In the genomic region with DNA sequence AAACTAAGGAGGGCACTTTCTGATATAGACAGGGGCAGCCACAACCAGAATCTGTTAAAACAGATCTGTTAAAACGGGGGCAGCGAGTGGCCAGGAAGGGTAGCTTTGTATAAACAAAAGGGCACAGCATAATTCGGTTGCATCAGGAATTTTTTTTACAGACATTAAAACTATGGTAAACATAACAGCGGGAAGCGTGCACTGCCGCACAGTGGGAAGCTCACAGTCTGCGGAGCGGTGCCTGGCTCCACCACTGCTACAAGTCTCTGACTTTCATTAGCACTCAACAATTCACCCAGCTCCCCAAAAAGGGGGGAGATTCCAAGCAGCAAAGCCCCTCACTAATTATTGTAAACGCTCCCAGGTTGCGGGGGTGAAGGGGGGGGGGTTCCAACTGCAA, we compare ENCODE assay signal across 12 mouse cellular contexts.
A peak's percentile ranks its signal among the peaks of the same experiment; 100 is the strongest.
DNase-seq lines count a peak whose midpoint lies in the region; ATAC-seq lines count a peak whose summit lies in the region.
"Had no signal": no experiment of that assay in that cellular context is flagged by ENCODE, and none has a peak within 500 bp of the region (broad histone marks: within the 10 kb centered on the region; RNA-seq: fewer than 3 reads in every experiment).

No protein-coding gene starts in this region.

- H3K4me1 ChIP-seq in heart, embryonic 10.5 days, result 0 out of 2 replicates have a peak, but pooled peaks cover 5% of the 10 kb centered on the region
- peaks cover 17% of the 10 kb centered on the region for H3K4me1 ChIP-seq in forebrain, embryonic 15.5 days

- peak; percentile 74 for ATAC-seq in forebrain, embryonic 15.5 days (replicated peaks)

- peak overlapping the region; percentile 31 for H3K4me2 ChIP-seq in forebrain, embryonic 15.5 days (replicated peaks)

- no peak overlapping the region; the same call in 1 of the 2 replicates for H3K9ac ChIP-seq in forebrain, embryonic 15.5 days (replicated peaks)

- H3K36me3 ChIP-seq in heart, embryonic 10.5 days, result no peaks in the 10 kb centered on the region
- no peaks in the 10 kb centered on the region for H3K36me3 ChIP-seq in forebrain, embryonic 15.5 days

- intact Hi-C loops in heart, postnatal 14 days (cut with DNase I), result no loop called here

- H3K27me3 ChIP-seq in heart, embryonic 10.5 days (ENCODE audit: insufficient read depth, poor library complexity, severe bottlenecking), result no peaks in the 10 kb centered on the region
- no peaks in the 10 kb centered on the region for H3K27me3 ChIP-seq in forebrain, embryonic 15.5 days

- DNase-seq in heart, embryonic 10.5 days (ENCODE audit: low spot score), result no peak
- no peak for DNase-seq in heart, postnatal 14 days
- DNase-seq in R1 (ENCODE audit: low read depth, low spot score), result peak; percentile 10
- DNase-seq in mesoderm, embryonic 11.5 days (ENCODE audit: low read depth, low spot score), result peak; percentile 28
- DNase-seq in adrenal gland, postnatal 4 days (ENCODE audit: low spot score in 2 of 2), result no peak
- no peak for DNase-seq in cerebellum, postnatal 25 days
- no peak for DNase-seq in adrenal gland, adult 8-10 months
- DNase-seq: cerebellum, adult 11-12 months; gastrocnemius, postnatal 14 days; liver; thymus, postnatal 4 days had no signal

- H3K4me3 ChIP-seq in heart, embryonic 10.5 days, result peak overlapping the region; percentile 41
- no peak overlapping the region for H3K4me3 ChIP-seq in forebrain, embryonic 15.5 days

- 10% methylated on average over 10 of the region's 10 CpGs for WGBS in heart, embryonic 10.5 days
- WGBS in forebrain, embryonic 15.5 days, result 3% methylated on average over 10 of the region's 10 CpGs

- no peaks in the 10 kb centered on the region for H3K9me3 ChIP-seq in heart, embryonic 10.5 days
- no peaks in the 10 kb centered on the region for H3K9me3 ChIP-seq in forebrain, embryonic 15.5 days

- 0 out of 2 replicates have a peak overlapping the region, but pooled peaks have one; percentile 16 for H3K27ac ChIP-seq in heart, embryonic 10.5 days
- peak overlapping the region; percentile 66 for H3K27ac ChIP-seq in forebrain, embryonic 15.5 days (replicated peaks)

Comparison
In these comparisons a context has a peak if more than half of its experiments do, and no peak if none do; other contexts are left out.
1. DNase-seq: peak in R1 (single experiment) and mesoderm, embryonic 11.5 days (single experiment); none in heart, embryonic 10.5 days (single experiment), heart, postnatal 14 days (0 of 2), adrenal gland, postnatal 4 days (0 of 2), cerebellum, postnatal 25 days (0 of 2) and adrenal gland, adult 8-10 months (single experiment).